Mouse (Mus musculus): ENCODE results near the gene Greb1. TPM values are rescaled to one million over a fixed set of nuclear protein-coding genes. Genes with fewer than 3 reads are reported as not detected.

Greb1 gene
- total and polyA plus RNA-seq, 3 experiments = not detected

GRCm38 (mm10) chr12:16848501-16848900 lies 47.8 kb upstream of the Greb1 start:
- peaks cover 5 to 9% of the 10 kb centered on the region in 2 experiments for H3K4me1 ChIP-seq (ENCODE audit: control insufficient read depth in 1 of 2, insufficient read depth in 2 of 2, low read length in 2 of 2)
- H3K27me3 ChIP-seq (ENCODE audit: control insufficient read depth in 1 of 2, insufficient read depth in 2 of 2, low read length in 2 of 2) = no peaks in the 10 kb centered on the region
- no peak for DNase-seq (ENCODE audit: low read depth, low spot score)
- H3K79me2 ChIP-seq (ENCODE audit: control insufficient read depth, insufficient read depth, low read length, poor library complexity) = no peaks in the 10 kb centered on the region
- H3K9me3 ChIP-seq (replicated peaks; ENCODE audit: insufficient read depth, low read length) = no peaks in the 10 kb centered on the region
- no peak for TF ChIP-seq ETS1 (IDR thresholded peaks at IDR 0.05; ENCODE audit: low read depth, low read length)
- no peak for TF ChIP-seq RCOR1 (IDR thresholded peaks at IDR 0.05; ENCODE audit: low read depth, low read length)
- TF ChIP-seq POLR2A (IDR thresholded peaks at IDR 0.05; ENCODE audit: control insufficient read depth in 1 of 2, insufficient read depth in 1 of 2, low read depth in 1 of 2, low read length in 2 of 2, poor library complexity in 1 of 2) = no peak
- TF ChIP-seq ELF1 (IDR thresholded peaks at IDR 0.05; ENCODE audit: low read depth, low read length) = no peak
- TF ChIP-seq POLR2AphosphoS2 (IDR thresholded peaks at IDR 0.05; ENCODE audit: low read length) = no peak
- TF ChIP-seq SIN3A (IDR thresholded peaks at IDR 0.05; ENCODE audit: low read length) = no peak
- no peak for TF ChIP-seq HCFC1 (IDR thresholded peaks at IDR 0.05; ENCODE audit: low read depth, low read length)
- TF ChIP-seq TAL1 (IDR thresholded peaks at IDR 0.05; ENCODE audit: low read length) = no peak
- TF ChIP-seq GABPA (IDR thresholded peaks at IDR 0.05; ENCODE audit: low read depth, low read length) = no peak
- TF ChIP-seq SMC3 (IDR thresholded peaks at IDR 0.05; ENCODE audit: low read depth, low read length) = no peak
- TF ChIP-seq MAFK (IDR thresholded peaks at IDR 0.05; ENCODE audit: borderline replicate concordance, low read depth, low read length) = no peak
- no peak for TF ChIP-seq USF2 (IDR thresholded peaks at IDR 0.05; ENCODE audit: borderline replicate concordance in 1 of 2, insufficient read depth in 1 of 2, low read depth in 1 of 2, low read length in 2 of 2)
- no peak for TF ChIP-seq MAZ (IDR thresholded peaks at IDR 0.05; ENCODE audit: low read depth, low read length)
- no peak for TF ChIP-seq CHD2 (IDR thresholded peaks at IDR 0.05; ENCODE audit: low read length)
- TF ChIP-seq UBTF (IDR thresholded peaks at IDR 0.05; ENCODE audit: borderline replicate concordance, insufficient read depth, low read depth, low read length) = no peak
- H3K4me3 ChIP-seq (ENCODE audit: control insufficient read depth in 1 of 2, insufficient read depth in 1 of 2, low read depth in 2 of 2, low read length in 2 of 2) = no peak overlapping the region
- H3K36me3 ChIP-seq (ENCODE audit: control insufficient read depth in 1 of 2, insufficient read depth in 2 of 2, low read length in 2 of 2) = peaks cover 0 to 5% of the 10 kb centered on the region in 2 experiments; a peak in 2 of 4 replicates
- no peak overlapping the region for H3K27ac ChIP-seq (ENCODE audit: control insufficient read depth, low read depth, low read length)
- no peak overlapping the region for H3K9ac ChIP-seq (ENCODE audit: control insufficient read depth, low read depth, low read length, poor library complexity, severe bottlenecking)

GRCm38 (mm10) chr12:16847204-16847792 lies 46.6 kb upstream of the Greb1 start:
- no peak for DNase-seq (ENCODE audit: low read depth, low spot score)
- no peak overlapping the region for H3K27ac ChIP-seq (ENCODE audit: control insufficient read depth, low read depth, low read length)
- H3K4me1 ChIP-seq (ENCODE audit: control insufficient read depth in 1 of 2, insufficient read depth in 2 of 2, low read length in 2 of 2) = peaks cover 0 to 3% of the 10 kb centered on the region in 2 experiments; a peak in 1 of 4 replicates
- no peak overlapping the region for H3K9ac ChIP-seq (ENCODE audit: control insufficient read depth, low read depth, low read length, poor library complexity, severe bottlenecking)
- TF ChIP-seq SMC3 (IDR thresholded peaks at IDR 0.05; ENCODE audit: low read depth, low read length) = no peak
- no peak overlapping the region for H3K4me3 ChIP-seq (ENCODE audit: control insufficient read depth in 1 of 2, insufficient read depth in 1 of 2, low read depth in 2 of 2, low read length in 2 of 2)
- no peaks in the 10 kb centered on the region for H3K27me3 ChIP-seq (ENCODE audit: control insufficient read depth in 1 of 2, insufficient read depth in 2 of 2, low read length in 2 of 2)
- H3K36me3 ChIP-seq (ENCODE audit: control insufficient read depth in 1 of 2, insufficient read depth in 2 of 2, low read length in 2 of 2) = no peaks in the 10 kb centered on the region
- no peaks in the 10 kb centered on the region for H3K9me3 ChIP-seq (replicated peaks; ENCODE audit: insufficient read depth, low read length)
- H3K79me2 ChIP-seq (ENCODE audit: control insufficient read depth, insufficient read depth, low read length, poor library complexity) = no peaks in the 10 kb centered on the region
